Mouse (Mus musculus) midbrain, embryonic 13.5 days (tissue): ENCODE measurements at regions not wholly inside any gene's neighbourhood (a gene's known extent, or its start where the extent isn't known, plus 50 kb on each side); places are given as distances from the start of the nearest gene placed in this dataset.
A peak's percentile ranks its signal among the peaks of the same experiment; 100 is the strongest.

Source experiments
- ATAC-seq: fragments of 200-750 bp; cut with Nextera tagmentation; 2 replicates; pipeline ENCODE4 v1.8.0; 2017; ENCODE audit warnings: mild to moderate bottlenecking, moderate TSS enrichment, moderate library complexity
- H3K27ac ChIP-seq: fragments of 300-500 bp; sonication (generic); 2 replicates; pipeline ENCODE4 v1.5.1; 2015; ENCODE audit warnings: inconsistent platforms, mild to moderate bottlenecking, moderate library complexity
- H3K27me3 ChIP-seq: fragments of 300-500 bp; sonication (generic); 2 replicates; pipeline ENCODE4 v1.6.1; 2015; ENCODE audit warnings: mild to moderate bottlenecking, inconsistent platforms
- H3K36me3 ChIP-seq: fragments of 300-500 bp; sonication (generic); 2 replicates; pipeline ENCODE4 v1.6.1; 2015; ENCODE audit warnings: mild to moderate bottlenecking, inconsistent platforms
- H3K4me1 ChIP-seq: fragments of 300-500 bp; sonication (generic); replicated peaks from 2 replicates; pipeline ENCODE4 v1.6.1; 2015; ENCODE audit warnings: inconsistent platforms
- H3K4me2 ChIP-seq: fragments of 300-500 bp; sonication (generic); replicated peaks from 2 replicates; pipeline ENCODE4 v1.6.1; 2015; ENCODE audit warnings: moderate library complexity, mild to moderate bottlenecking, inconsistent platforms
- H3K4me3 ChIP-seq: fragments of 300-500 bp; sonication (generic); replicated peaks from 2 replicates; pipeline ENCODE4 v1.5.1; 2015; ENCODE audit warnings: mild to moderate bottlenecking, inconsistent platforms
- H3K9ac ChIP-seq: fragments of 300-500 bp; sonication (generic); replicated peaks from 2 replicates; pipeline ENCODE4 v1.6.1; 2015; ENCODE audit warnings: mild to moderate bottlenecking, inconsistent platforms
- H3K9me3 ChIP-seq: fragments of 300-500 bp; sonication (generic); 2 replicates; pipeline ENCODE4 v1.6.1; 2016; ENCODE audit warnings: mild to moderate bottlenecking, inconsistent platforms
- WGBS: fragments of 180-500 bp; shearing (Covaris S2); methylation state at CpG from one replicate; pipeline ENCODE4 v1.1.7; 2015; 5-methylcytosine and 5-hydroxymethylcytosine counted together

- H3K4me1 ChIP-seq = 0 out of 2 replicates have a peak, but pooled peaks cover 3% of the 10 kb centered on the region
- H3K9ac ChIP-seq = no peak overlapping the region
- H3K36me3 ChIP-seq = no peaks in the 10 kb centered on the region
- H3K27me3 ChIP-seq = no peaks in the 10 kb centered on the region
- ATAC-seq = no peak
- no peak overlapping the region for H3K4me2 ChIP-seq
- H3K4me3 ChIP-seq = no peak overlapping the region
- H3K9me3 ChIP-seq = no peaks in the 10 kb centered on the region
- H3K27ac ChIP-seq = no peak overlapping the region
- WGBS = 71% methylated on average over 2 of the region's 2 CpGs
Measured at GRCm38 (mm10) chr4:131567241-131567640, 270.8 kb downstream of the Ptpru start.

GRCm38 (mm10) chr4:131569156-131569555 lies 268.9 kb downstream of the Ptpru start:
- Histone ChIP-seq H3K27ac (no peak overlapping the region), H3K36me3 (no peaks in the 10 kb centered on the region), H3K4me1 (0 out of 2 replicates have a peak, but pooled peaks cover 3% of the 10 kb centered on the region), H3K27me3 (no peaks in the 10 kb centered on the region), H3K9ac (no peak overlapping the region), H3K4me3 (no peak overlapping the region), H3K9me3 (no peaks in the 10 kb centered on the region), H3K4me2 (no peak overlapping the region)
- ATAC-seq = no peak
- 65% methylated on average over 5 of the region's 5 CpGs for WGBS

GRCm38 (mm10) chr4:131577571-131577970 lies 260.5 kb downstream of the Ptpru start:
- Histone ChIP-seq H3K9me3 (no peaks in the 10 kb centered on the region), H3K27me3 (no peaks in the 10 kb centered on the region), H3K36me3 (no peaks in the 10 kb centered on the region), H3K9ac (no peak overlapping the region), H3K4me1 (no peaks in the 10 kb centered on the region), H3K4me2 (no peak overlapping the region), H3K4me3 (no peak overlapping the region), H3K27ac (no peak overlapping the region)
- ATAC-seq = no peak
- WGBS = 77% methylated on average over 4 of the region's 4 CpGs

- H3K4me1 ChIP-seq = no peaks in the 10 kb centered on the region; the same call in 1 of the 2 replicates
- H3K36me3 ChIP-seq = no peaks in the 10 kb centered on the region
- no peaks in the 10 kb centered on the region for H3K9me3 ChIP-seq
- H3K27ac ChIP-seq = no peak overlapping the region
- no peak overlapping the region for H3K9ac ChIP-seq
- H3K4me2 ChIP-seq = no peak overlapping the region
- WGBS = 75% methylated on average over 3 of the region's 3 CpGs
- no peak for ATAC-seq
- H3K27me3 ChIP-seq = no peaks in the 10 kb centered on the region
- H3K4me3 ChIP-seq = no peak overlapping the region
Measured at GRCm38 (mm10) chr4:131585946-131586345, 252.1 kb downstream of the Ptpru start.

- 71% methylated on average over 7 of the region's 7 CpGs for WGBS
- Histone ChIP-seq H3K4me2 (no peak overlapping the region), H3K36me3 (no peaks in the 10 kb centered on the region), H3K4me3 (no peak overlapping the region), H3K9ac (no peak overlapping the region), H3K27me3 (no peaks in the 10 kb centered on the region), H3K27ac (no peak overlapping the region), H3K4me1 (no peaks in the 10 kb centered on the region; the same call in 1 of the 2 replicates), H3K9me3 (no peaks in the 10 kb centered on the region)
- no peak for ATAC-seq
Measured at GRCm38 (mm10) chr4:131587536-131587935, 250.6 kb downstream of the Ptpru start.

GRCm38 (mm10) chr4:131590136-131590535 lies 248.0 kb downstream of the Ptpru start:
- Histone ChIP-seq H3K9ac (no peak overlapping the region), H3K4me2 (no peak overlapping the region), H3K9me3 (no peaks in the 10 kb centered on the region), H3K27ac (no peak overlapping the region), H3K4me1 (no peaks in the 10 kb centered on the region), H3K36me3 (no peaks in the 10 kb centered on the region), H3K27me3 (no peaks in the 10 kb centered on the region), H3K4me3 (no peak overlapping the region)
- WGBS = 57% methylated on average over 4 of the region's 4 CpGs
- no peak for ATAC-seq

GRCm38 (mm10) chr4:131591456-131591855 lies 246.6 kb downstream of the Ptpru start:
- no peak for ATAC-seq
- H3K9me3 ChIP-seq = no peaks in the 10 kb centered on the region
- H3K4me2 ChIP-seq = no peak overlapping the region
- no peak overlapping the region for H3K27ac ChIP-seq
- no peak overlapping the region for H3K9ac ChIP-seq
- H3K4me1 ChIP-seq = no peaks in the 10 kb centered on the region
- WGBS = 92% methylated on average over 5 of the region's 5 CpGs
- no peaks in the 10 kb centered on the region for H3K27me3 ChIP-seq
- H3K4me3 ChIP-seq = no peak overlapping the region
- H3K36me3 ChIP-seq = no peaks in the 10 kb centered on the region

GRCm38 (mm10) chr4:131597996-131598395 lies 240.1 kb downstream of the Ptpru start:
- H3K27me3 ChIP-seq = no peaks in the 10 kb centered on the region
- H3K4me2 ChIP-seq = no peak overlapping the region
- H3K9me3 ChIP-seq = no peaks in the 10 kb centered on the region
- no peak overlapping the region for H3K27ac ChIP-seq
- no peak overlapping the region for H3K9ac ChIP-seq
- H3K4me3 ChIP-seq = no peak overlapping the region
- H3K4me1 ChIP-seq = no peaks in the 10 kb centered on the region
- no peak for ATAC-seq
- 88% methylated on average over 10 of the region's 10 CpGs for WGBS
- H3K36me3 ChIP-seq = no peaks in the 10 kb centered on the region

- H3K9ac ChIP-seq = no peak overlapping the region
- no peak for ATAC-seq
- no peaks in the 10 kb centered on the region for H3K36me3 ChIP-seq
- no peaks in the 10 kb centered on the region for H3K4me1 ChIP-seq
- no peak overlapping the region for H3K4me3 ChIP-seq
- no peaks in the 10 kb centered on the region for H3K9me3 ChIP-seq
- H3K27me3 ChIP-seq = no peaks in the 10 kb centered on the region
- H3K4me2 ChIP-seq = no peak overlapping the region
- 87% methylated on average over 8 of the region's 8 CpGs for WGBS
- H3K27ac ChIP-seq = no peak overlapping the region
Measured at GRCm38 (mm10) chr4:131614434-131614833, 223.7 kb downstream of the Ptpru start.

- WGBS = 84% methylated on average over 12 of the region's 12 CpGs
- H3K4me1 ChIP-seq = no peaks in the 10 kb centered on the region
- no peak overlapping the region for H3K27ac ChIP-seq
- ATAC-seq = peak; percentile 20; the same call in 1 of the 2 replicates
- H3K36me3 ChIP-seq = no peaks in the 10 kb centered on the region
- H3K9me3 ChIP-seq = no peaks in the 10 kb centered on the region
- no peak overlapping the region for H3K9ac ChIP-seq
- no peak overlapping the region for H3K4me3 ChIP-seq
- no peaks in the 10 kb centered on the region for H3K27me3 ChIP-seq
- H3K4me2 ChIP-seq = no peak overlapping the region
Measured at GRCm38 (mm10) chr4:131615587-131615986, 222.5 kb downstream of the Ptpru start.

- no peak overlapping the region for H3K9ac ChIP-seq
- no peak overlapping the region for H3K4me2 ChIP-seq
- H3K27ac ChIP-seq = no peak overlapping the region
- no peaks in the 10 kb centered on the region for H3K9me3 ChIP-seq
- no peak overlapping the region for H3K4me3 ChIP-seq
- H3K27me3 ChIP-seq = no peaks in the 10 kb centered on the region
- no peak for ATAC-seq
- H3K36me3 ChIP-seq = no peaks in the 10 kb centered on the region
- peaks cover 15% of the 10 kb centered on the region for H3K4me1 ChIP-seq
- WGBS = 84% methylated on average over 5 of the region's 5 CpGs
Measured at GRCm38 (mm10) chr4:131638105-131638504, 200.0 kb downstream of the Ptpru start.

GRCm38 (mm10) chr4:131656034-131656433 lies 182.1 kb downstream of the Ptpru start:
- Histone ChIP-seq H3K9me3 (no peaks in the 10 kb centered on the region), H3K9ac (no peak overlapping the region), H3K27me3 (no peaks in the 10 kb centered on the region), H3K27ac (no peak overlapping the region), H3K4me3 (no peak overlapping the region), H3K4me2 (no peak overlapping the region), H3K36me3 (no peaks in the 10 kb centered on the region), H3K4me1 (no peaks in the 10 kb centered on the region)
- ATAC-seq = no peak
- 70% methylated on average over 8 of the region's 8 CpGs for WGBS

GRCm38 (mm10) chr4:131657922-131658321 lies 180.2 kb downstream of the Ptpru start:
- no peak overlapping the region for H3K9ac ChIP-seq
- H3K4me2 ChIP-seq = no peak overlapping the region
- H3K4me1 ChIP-seq = no peaks in the 10 kb centered on the region
- no peaks in the 10 kb centered on the region for H3K27me3 ChIP-seq
- no peaks in the 10 kb centered on the region for H3K9me3 ChIP-seq
- no peak overlapping the region for H3K27ac ChIP-seq
- no peaks in the 10 kb centered on the region for H3K36me3 ChIP-seq
- ATAC-seq = no peak
- WGBS = 25% methylated on average over 10 of the region's 10 CpGs
- no peak overlapping the region for H3K4me3 ChIP-seq
